Mouse (Mus musculus) heart, postnatal 36 days (tissue): ENCODE measurements at regions not wholly inside any gene's neighbourhood (a gene's known extent, or its start where the extent isn't known, plus 50 kb on each side); places are given as distances from the start of the nearest gene placed in this dataset.
"Not testable (repeated sequence)": the region's sequence is repeated elsewhere in the genome, so short reads cannot be mapped to it uniquely, and the experiment has no call there.

Experiments
- DNase-seq, 2 experiments: peaks; one replicate each; pipeline ENCODE4 v3.0.0; 2021 to 2022
- intact Hi-C: fragments of 180-260 bp; cut with DNase I; formaldehyde crosslinking; loops from one replicate; pipeline ENCODE4 v1.15.1; 2025

GRCm38 (mm10) chr13:5694626-5695025 lies 166.7 kb upstream of the Klf6 start:
- no peak for DNase-seq
- intact Hi-C loops, result no loop called here

- DNase-seq, intact Hi-C loops: not testable (repeated sequence)
These were observed 165.7 kb upstream of the Klf6 start for GRCm38 (mm10) chr13:5695581-5695980.

GRCm38 (mm10) chr13:5696377-5696776 lies 164.9 kb upstream of the Klf6 start:
- intact Hi-C loops, result no loop called here

DNA sequence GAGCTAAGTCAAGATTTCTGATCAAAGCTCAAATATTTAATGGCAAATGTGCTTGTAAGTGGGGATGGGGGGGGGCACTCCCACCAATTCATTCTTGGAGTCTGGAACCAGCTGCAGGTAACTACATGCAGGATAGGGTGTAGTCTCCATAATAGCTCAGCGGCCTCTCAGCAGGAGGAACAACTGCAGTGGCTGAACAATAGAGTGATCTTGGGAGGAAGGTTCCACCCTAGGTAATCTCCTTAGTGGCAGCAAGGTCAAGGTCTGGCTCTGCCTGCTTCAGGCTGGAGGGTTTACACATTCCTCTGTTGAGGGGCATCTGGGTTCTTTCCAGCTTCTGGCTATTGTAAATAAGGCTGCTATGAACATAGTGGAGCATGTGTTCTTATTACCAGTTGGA lies 164.0 kb upstream of the Klf6 start:
- peak in 1 of 2 experiments; percentile 12 for DNase-seq
- intact Hi-C loops, result not testable (repeated sequence)

More at GRCm38 (mm10) chr13:5696377-5696776, 164.9 kb upstream of the Klf6 start:
- DNase-seq, result no peak

DNA sequence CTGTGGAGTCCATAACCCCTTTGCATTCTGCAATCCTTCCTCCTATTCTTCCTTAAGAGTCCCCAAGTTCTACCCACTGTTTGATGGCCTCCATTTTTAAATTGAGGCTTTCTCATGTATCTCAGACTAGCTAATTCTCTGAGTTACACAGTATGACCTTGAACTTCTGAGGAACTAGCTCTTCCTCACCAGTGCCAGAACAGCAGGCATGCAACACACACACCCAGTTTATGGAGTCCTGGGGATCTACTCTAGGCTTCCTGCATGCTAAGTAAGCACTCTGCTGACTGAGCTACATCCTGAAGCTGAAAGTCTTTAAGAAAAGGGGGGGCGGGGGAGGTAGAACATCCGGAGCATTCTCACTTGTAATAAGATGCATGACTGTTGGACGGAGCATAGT lies 159.2 kb upstream of the Klf6 start:
- intact Hi-C loops, result no loop called here
- DNase-seq, result no peak

GRCm38 (mm10) chr13:5704991-5705390 lies 156.3 kb upstream of the Klf6 start:
- no peak for DNase-seq
- intact Hi-C loops, result no loop called here

DNA sequence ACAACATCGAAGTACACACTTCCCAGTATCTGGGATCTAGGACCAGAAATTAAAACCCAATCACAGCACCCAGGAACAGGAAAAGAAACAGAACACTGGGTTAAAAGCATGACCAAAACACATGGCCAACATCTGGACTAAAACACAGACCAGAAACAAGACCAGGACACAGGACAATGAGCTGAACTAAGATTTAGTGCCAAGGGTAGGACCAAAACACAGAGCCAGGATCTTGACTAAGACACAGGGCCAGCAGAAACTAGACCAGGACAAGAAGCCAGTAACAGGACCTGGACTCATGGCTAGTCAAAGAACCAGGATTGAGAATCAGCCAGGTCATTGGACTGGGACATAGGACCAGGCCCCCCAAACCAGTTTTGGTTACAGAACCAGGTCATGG lies 149.6 kb upstream of the Klf6 start:
- peak in 1 of 2 experiments; percentile 10 for DNase-seq
- intact Hi-C loops, result loop anchor here (5.0 to 10.0 kb wide), 5 partner anchors 91 to 1047 kb away; partner anchors contain the start of gene Klf6

DNA sequence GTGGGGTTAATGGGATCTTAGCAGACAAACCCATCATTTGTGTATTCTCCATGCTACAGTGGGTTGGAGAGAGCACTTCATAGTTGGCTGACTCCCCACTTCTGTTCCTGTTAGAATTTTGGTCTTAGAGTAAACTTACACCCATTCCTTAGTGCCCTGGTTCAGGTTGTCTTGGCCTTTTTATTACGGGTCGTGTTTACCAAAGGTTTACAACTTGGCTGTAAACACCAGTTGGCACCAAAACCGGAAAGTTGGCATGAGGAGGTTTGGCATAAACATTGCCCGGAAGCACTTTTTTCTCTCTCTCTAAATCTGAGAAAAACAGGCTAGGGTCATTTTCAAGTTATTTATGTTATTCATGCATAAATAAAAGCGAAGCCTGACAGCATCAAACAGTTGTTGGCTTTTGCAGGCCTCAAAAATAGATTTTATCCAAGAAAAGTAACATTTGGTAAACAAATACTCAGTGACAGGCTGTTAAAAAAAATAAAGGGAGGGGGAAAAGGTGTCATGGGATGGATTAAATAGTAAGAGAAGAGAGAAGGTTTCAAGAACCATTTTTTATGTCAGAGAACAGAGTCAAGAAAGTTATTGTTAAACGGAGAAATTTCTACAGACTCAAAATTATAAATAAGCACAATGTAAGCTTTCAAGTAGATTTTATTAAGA lies 148.0 kb upstream of the Klf6 start:
- DNase-seq, result peak in 1 of 2 experiments; percentile 10

DNA sequence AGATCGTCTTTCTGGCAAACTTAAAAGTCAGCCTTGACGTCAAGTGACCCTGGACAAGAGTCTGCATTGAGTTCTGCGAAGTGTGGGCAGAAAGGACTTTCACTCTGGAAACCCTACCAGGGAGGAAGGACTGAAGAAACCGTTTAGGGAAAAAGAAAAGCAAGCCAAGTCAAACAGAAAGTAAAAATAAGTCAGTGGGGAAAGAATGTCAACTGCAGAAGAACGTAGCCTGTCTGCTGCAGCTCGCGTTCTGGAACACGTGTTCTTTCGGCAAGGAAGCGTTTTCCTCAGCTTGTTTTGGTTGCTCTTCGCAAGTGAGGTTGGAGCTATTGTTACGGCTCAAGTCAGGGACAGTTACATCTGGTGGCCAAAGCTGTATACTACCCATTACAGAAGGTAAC lies 147.1 kb upstream of the Klf6 start:
- peak; percentile 40 to 62 for DNase-seq
- intact Hi-C loops, result loop anchor here (5.0 to 10.0 kb wide), 5 partner anchors 88 to 1049 kb away; partner anchors contain the start of gene Klf6

More for the DNA sequence above, 148.0 kb upstream of the Klf6 start:
- intact Hi-C loops, result loop anchor here (5.0 to 10.0 kb wide), 5 partner anchors 89 to 1049 kb away; partner anchors contain the start of gene Klf6

DNA sequence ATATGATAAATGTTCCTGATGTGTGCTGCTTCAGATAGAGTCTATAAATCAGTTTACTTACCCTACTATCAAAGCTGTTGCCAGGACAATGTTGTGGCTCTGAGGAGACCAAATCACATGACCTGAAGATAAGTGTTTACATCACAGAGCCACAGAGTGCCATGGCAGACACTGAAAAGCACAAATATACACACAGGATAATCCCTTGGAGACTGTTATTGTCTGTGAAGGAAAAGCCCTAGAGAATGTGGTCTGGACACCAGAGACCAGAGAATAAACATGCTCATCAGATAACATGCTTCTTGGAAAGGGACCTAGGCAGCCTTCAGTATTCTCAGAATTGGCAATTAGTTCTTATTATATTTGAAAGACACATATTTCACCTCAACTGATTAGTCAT lies 146.5 kb upstream of the Klf6 start:
- DNase-seq, result peak; percentile 12 to 30

DNA sequence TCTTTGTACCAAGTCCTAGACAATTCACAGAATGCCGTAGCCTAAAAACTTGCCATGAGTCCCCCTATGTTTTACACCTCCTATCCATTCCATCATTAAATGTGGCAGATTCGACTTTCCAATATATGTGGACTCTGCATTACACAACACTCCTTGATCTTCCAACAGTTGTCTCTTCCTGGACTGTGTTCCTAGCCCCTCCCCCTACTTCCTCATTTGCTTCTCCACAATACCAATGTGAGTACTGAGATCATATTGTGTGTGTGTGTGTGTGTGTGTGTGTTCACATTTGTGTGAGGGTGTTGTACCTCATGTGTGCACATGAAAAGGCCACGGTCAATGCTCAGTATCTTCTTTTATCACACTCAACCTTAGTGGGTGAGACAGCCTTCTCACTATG lies 144.5 kb upstream of the Klf6 start:
- no peak for DNase-seq
- intact Hi-C loops, result loop anchor here (10.0 kb wide), 1 partner anchor 1052 kb away; no protein-coding TSS in a partner anchor

More for the DNA sequence above, 146.5 kb upstream of the Klf6 start:
- intact Hi-C loops, result loop anchor here (5.0 to 10.0 kb wide), 5 partner anchors 88 to 1050 kb away; partner anchors contain the start of gene Klf6

GRCm38 (mm10) chr13:5723319-5723718 lies 138.0 kb upstream of the Klf6 start:
- no peak for DNase-seq
- intact Hi-C loops, result no loop called here

GRCm38 (mm10) chr13:5724364-5724763 lies 136.9 kb upstream of the Klf6 start:
- DNase-seq, result peak in 1 of 2 experiments; percentile 17
- intact Hi-C loops, result no loop called here

DNA sequence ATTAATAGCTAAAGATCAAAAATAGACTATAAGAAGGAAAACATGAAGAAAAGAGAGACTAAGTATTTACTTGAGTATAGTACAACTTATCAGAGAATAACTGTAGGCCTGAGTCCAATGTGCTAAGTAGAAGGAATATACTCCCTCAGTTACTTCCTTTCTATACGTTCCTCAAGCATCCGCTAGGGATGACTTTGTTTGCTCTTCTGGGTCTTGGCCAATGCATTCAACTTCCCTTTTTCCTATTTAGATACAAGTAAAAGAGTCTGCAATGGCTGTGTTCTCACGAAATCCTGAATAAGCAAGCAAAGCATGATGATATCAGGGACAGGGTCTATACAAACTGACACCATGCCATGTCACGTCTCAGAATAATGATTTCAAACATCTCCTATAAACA lies 135.3 kb upstream of the Klf6 start:
- no peak for DNase-seq
- intact Hi-C loops, result no loop called here

- intact Hi-C loops, result no loop called here
- no peak for DNase-seq
These were observed 134.8 kb upstream of the Klf6 start for GRCm38 (mm10) chr13:5726446-5726845.

DNA sequence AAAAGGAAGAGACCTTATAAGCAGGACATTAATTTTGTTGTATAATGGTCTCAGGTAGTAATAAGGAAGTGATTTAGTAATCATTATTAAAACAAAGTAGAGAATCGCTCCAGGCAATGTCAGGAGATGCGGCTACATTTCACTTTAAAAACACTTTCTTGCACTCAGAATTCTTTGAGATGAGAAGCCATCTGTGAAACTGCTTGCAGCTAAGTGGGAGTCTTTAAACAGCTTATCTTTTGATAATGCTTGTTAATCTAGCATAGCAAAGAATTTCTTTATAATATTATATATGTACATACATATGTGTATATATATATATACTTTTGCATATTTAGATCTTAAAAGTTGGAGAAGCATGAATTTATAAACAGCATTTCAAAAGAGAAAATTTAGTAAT lies 133.1 kb upstream of the Klf6 start:
- intact Hi-C loops, result no loop called here
- DNase-seq, result no peak

DNA sequence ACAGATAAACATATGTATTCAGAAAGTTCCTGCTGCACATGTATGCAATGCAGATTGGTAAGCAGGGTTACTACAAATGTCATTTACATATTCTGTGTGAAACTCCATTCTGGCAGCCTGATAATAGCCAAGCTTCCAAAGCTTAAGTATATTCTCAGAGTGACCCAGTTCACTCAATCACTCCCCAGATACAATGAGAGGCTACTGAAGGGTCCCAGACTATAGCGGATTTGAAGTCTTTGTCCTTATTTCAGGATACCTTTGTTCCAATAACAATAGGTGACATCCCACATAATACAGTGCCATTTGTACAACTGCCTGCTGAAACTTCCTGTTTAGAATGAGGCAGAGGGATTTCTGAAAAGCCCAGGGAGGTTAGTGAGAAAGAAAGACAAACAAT lies 132.5 kb upstream of the Klf6 start:
- DNase-seq, result no peak
- intact Hi-C loops, result no loop called here

- no peak for DNase-seq
- intact Hi-C loops, result no loop called here
These were observed 131.7 kb upstream of the Klf6 start for GRCm38 (mm10) chr13:5729426-5730068.

DNA sequence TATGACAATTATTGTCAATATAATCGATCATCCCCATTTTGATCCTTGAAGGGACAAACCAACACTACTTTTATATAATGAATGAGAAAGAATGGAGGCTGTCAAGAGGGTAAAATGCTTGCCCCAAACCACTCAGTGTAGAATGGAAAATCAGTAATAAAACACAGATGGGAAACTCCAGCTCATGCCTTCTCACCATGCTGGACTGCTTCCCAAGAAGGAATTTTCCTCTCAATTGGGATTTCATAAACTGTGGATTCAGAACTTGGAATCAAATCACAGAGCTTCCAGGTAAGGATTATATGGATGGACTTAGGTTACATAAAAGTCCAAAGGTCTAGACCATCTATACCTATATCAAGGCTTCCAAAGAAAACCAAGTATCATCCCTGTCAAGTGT lies 129.1 kb upstream of the Klf6 start:
- intact Hi-C loops, result no loop called here

DNA sequence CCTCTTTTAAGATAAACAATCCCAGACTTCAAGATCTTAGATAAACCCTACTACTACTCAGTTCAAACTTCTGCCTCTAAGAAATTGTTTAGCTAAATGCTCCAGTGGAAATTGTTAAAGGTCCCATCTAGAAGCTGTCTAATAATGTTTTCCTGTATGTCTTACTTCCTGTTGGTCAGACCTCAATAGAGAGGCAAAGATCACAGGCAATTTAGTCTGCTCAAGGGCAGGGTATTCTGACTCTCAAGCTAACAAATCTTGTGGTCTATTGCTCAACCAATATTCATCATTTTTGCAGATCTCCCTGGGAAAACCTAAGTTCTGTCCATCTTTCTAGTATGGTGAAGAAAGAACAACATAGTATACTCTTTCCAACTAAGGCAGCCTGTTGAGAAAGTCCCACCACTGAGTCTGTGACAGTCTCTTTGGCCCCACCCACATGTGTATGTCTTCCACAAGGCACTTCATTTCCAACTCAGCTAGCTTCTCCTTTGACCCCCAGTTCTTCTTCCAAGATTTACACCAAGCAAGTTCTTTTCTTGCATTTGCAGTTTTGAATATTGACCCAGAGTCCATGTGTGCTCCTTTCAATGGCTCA lies 126.2 kb upstream of the Klf6 start:
- intact Hi-C loops, result no loop called here
- no peak for DNase-seq

More for the DNA sequence above, 129.1 kb upstream of the Klf6 start:
- no peak for DNase-seq

DNA sequence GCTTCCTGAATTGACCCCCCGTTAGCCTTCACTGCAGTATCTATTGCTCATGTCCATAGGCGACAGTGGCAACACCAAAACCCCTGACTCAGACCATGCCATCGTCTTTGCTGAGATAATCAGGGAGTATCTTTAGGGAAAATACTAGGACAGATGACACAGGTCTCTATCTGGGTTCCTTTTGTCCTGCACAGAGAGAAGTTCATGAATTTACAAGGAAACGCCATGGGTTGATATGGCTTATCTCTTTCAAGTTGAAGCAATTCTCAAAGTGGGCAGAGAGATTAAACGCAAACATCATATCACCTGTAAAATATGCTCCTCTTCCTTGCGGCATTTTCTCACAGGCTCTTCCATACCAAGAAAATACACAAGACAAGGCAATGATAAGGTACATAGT lies 124.8 kb upstream of the Klf6 start:
- intact Hi-C loops, result no loop called here
- no peak for DNase-seq

DNA sequence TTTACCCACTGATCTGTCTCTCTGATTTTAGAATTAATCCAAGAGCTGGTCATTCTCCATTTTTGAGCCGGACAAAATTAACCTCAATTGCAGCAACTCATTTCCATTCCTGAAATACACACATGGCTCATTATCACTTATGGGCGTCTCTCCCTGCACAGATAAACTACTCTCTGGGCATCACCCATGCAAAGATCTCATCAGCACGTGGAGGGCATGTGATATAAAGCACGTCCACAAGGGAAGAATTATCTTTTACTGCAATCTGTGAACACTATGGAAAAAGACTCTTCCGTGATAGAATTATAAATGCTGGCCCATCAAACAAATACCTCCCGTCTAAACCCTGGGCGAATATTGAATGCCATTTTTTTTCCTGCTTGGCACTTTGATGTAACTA lies 124.1 kb upstream of the Klf6 start:
- intact Hi-C loops, result no loop called here
- DNase-seq, result no peak
